Mouse (Mus musculus) inflammation-experienced regulatory T-cells, adult 16 weeks (primary cell): ENCODE results near the gene Thyn1. TPM values are rescaled to one million over a fixed set of nuclear protein-coding genes. Genes with fewer than 3 reads are reported as not detected.

Experiments used
- polyA plus RNA-seq: library from polyadenylated mRNA; unstranded; fragments of 100-300 nt; shearing (Covaris generic); gene quantifications from one replicate; pipeline ENCODE4 v1.2.1, GENCODE M21; 2017

Gene Thyn1
- 87.1 TPM for polyA plus RNA-seq

DNA sequence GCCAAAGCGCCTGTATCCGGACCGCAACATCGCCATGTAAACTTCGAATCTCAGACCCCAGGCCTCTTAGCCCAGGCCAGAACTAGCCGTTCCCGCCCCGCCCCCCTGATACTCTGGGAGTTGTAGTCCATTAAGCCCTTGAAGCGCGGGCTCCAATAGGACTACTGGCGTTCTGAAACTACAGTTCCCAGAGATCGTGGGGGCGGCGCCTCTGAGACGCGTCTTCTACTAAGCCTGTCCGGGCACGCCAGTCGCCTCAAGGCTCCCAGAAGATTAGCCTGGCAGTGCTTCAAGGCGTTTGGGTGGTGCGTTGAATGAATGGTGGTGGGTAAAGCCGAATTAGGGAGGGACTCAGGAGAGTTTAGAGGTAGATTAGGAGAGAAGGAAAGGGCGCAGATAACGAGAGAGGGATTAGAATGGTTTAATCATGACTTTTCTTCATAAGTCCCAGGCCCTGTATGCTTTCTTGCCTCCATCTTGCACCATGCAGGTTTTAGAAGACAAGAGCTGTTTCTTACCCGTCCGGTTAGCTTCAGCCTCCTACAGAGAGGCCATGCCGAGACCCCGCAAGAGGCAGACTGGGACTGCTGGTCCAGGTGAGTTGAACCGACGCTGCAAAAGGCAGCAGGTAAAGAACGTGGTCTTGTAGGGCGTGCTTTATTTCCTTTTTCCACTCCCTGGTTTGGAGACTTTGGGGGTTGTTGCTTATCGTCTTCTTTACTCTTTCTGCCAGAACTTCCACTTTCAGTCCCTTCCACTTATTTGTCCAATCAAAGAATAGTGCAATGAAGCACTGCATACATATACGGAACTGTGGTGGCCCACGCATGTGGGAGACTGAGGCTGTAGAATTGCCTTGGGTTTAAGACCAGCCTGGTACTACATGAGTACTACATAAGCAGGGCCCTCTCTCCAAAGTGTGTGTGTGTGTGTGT, at the start of gene Thyn1, which contains the start of gene Acad8:
TSS of gene Thyn1 (plus strand) at position 250 of the 935 bp plus-strand sequence.
TSS of gene Acad8 (minus strand) at position 106 of the 935 bp plus-strand sequence.

DNA sequence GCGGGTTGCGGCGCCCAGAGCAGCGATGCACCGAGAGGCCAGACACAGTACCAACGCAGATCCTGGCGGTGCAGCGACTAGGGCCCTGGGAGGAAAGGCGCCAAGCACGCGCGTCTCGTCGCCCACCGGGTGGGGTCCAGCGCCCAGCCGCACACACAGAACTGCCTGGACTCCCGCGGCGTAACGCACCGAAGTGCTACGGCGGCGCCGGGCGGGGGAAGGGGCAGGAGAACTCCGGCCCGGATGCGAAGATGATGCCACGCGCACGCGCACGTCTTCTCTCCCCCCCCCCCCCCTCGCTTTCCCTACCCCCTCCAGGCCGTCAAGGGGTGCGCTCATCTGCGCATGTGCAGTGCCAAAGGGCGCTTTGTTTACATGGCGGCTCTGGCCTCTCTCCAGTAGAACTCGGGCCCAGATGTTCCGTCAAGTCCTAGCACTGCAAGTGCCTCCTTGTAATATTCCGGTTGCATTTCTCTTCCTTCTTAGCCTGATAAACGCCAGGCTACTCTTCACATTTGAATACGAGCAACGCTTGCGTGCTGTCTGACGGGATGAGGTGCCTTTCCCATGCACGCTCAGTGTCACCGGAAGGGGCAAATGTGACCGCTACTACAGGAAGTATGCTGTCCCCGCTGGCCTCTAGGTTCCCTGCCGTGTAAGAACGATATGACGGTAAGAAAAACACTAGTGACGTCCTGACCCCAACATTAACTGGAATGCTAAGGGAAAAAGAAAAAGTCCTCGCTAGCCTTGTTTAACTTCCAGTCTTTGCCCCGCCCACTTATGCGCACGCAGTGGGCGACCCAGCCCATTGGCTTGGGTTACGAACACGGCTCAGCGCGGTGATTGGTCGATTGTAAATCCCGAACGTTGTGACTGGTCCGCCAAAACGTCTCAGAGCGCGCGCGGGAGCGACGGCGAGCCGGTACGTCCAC, 30.6 kb downstream of the Thyn1 start, which contains the start of the genes Vps26b and Ncapd3:
TSS of gene Vps26b (minus strand) at position 238 of the 935 bp plus-strand sequence.
TSS of gene Ncapd3 (plus strand) at position 348 of the 935 bp plus-strand sequence.

Other genes starting within 250 kb of the Thyn1 start
- not detected for gene Glb1l2, start 193.2 kb upstream of the Thyn1 start, polyA plus RNA-seq
- gene Glb1l3, start 138.8 kb upstream of the Thyn1 start, polyA plus RNA-seq = not detected
- gene Gm1110, start 76.6 kb upstream of the Thyn1 start, polyA plus RNA-seq = not detected
- 41.0 TPM for gene Acad8, start 144 bp upstream of the Thyn1 start, polyA plus RNA-seq
- gene Vps26b, start 30.4 kb downstream of the Thyn1 start, polyA plus RNA-seq = 22.2 TPM
- 46.8 TPM for gene Ncapd3, start 30.5 kb downstream of the Thyn1 start, polyA plus RNA-seq
- gene Jam3, start 155.7 kb downstream of the Thyn1 start, polyA plus RNA-seq = 0.46 TPM